Mouse (Mus musculus) intestine, postnatal 0 days (tissue): ENCODE measurements around the gene Neurog3. TPM values are rescaled to one million over a fixed set of nuclear protein-coding genes. Genes with fewer than 3 reads are reported as not detected.

Experiments
- ATAC-seq: fragments of 200-750 bp; cut with Nextera tagmentation; 2 replicates; pipeline ENCODE4 v1.8.0; 2017; ENCODE audit warnings: mild to moderate bottlenecking, moderate TSS enrichment, moderate library complexity
- H3K27ac ChIP-seq: fragments of 300-500 bp; sonication (generic); 2 replicates; pipeline ENCODE4 v1.5.1; 2014; ENCODE audit warnings: mild to moderate bottlenecking, low read depth, low read length, moderate library complexity
- H3K27me3 ChIP-seq: fragments of 300-500 bp; sonication (generic); replicated peaks from 2 replicates; pipeline ENCODE4 v1.6.1; 2014; ENCODE audit warnings: low read length, mixed read lengths; ENCODE audit not compliant: control insufficient read depth, insufficient read depth
- H3K36me3 ChIP-seq: fragments of 300-500 bp; sonication (generic); 2 replicates; pipeline ENCODE4 v1.6.1; 2014; ENCODE audit warnings: mild to moderate bottlenecking, moderate library complexity; ENCODE audit not compliant: control insufficient read depth, insufficient read depth
- H3K4me1 ChIP-seq: fragments of 300-500 bp; sonication (generic); replicated peaks from 2 replicates; pipeline ENCODE4 v1.6.1; 2014; ENCODE audit warnings: antibody characterized with exemption, low read length, mixed read lengths; ENCODE audit not compliant: control insufficient read depth, insufficient read depth
- H3K4me2 ChIP-seq: fragments of 300-500 bp; sonication (generic); replicated peaks from 2 replicates; pipeline ENCODE4 v1.6.1; 2014; ENCODE audit warnings: low read depth, mild to moderate bottlenecking, moderate library complexity
- H3K4me3 ChIP-seq: fragments of 300-500 bp; sonication (generic); 2 replicates; pipeline ENCODE4 v1.5.1; 2014; ENCODE audit warnings: low read depth, low read length
- H3K9ac ChIP-seq: fragments of 300-500 bp; sonication (generic); 2 replicates; pipeline ENCODE4 v1.6.1; 2014; ENCODE audit warnings: mild to moderate bottlenecking, low read depth, low read length
- H3K9me3 ChIP-seq: fragments of 300-500 bp; sonication (generic); 2 replicates; pipeline ENCODE4 v1.6.1; 2016; ENCODE audit warnings: mixed run types; ENCODE audit not compliant: control insufficient read depth
- CTCF ChIP-seq: sonication (generic); IDR thresholded peaks from 2 replicates; pipeline ENCODE4 v1.5.1; 2016; ENCODE audit warnings: low read depth, mild to moderate bottlenecking, control low read depth, antibody characterized with exemption, moderate library complexity
- WGBS: fragments of 180-500 bp; shearing (Covaris S2); extraction: QIAGEN DNeasy Blood & Tissue Kit; methylation state at CpG from one replicate; pipeline ENCODE4 v1.1.7; 2014; 5-methylcytosine and 5-hydroxymethylcytosine counted together
- polyA plus RNA-seq: library from polyadenylated mRNA; unstranded; fragments of >200 nt; fragmentation: Nextera tagmentation; extraction: Ambion mirVana; gene quantifications from 2 replicates; pipeline ENCODE4 v1.2.1, GENCODE M21; 2015

Gene Neurog3
- polyA plus RNA-seq, 1 experiment from 2014 or later: 1.4 TPM

DNA sequence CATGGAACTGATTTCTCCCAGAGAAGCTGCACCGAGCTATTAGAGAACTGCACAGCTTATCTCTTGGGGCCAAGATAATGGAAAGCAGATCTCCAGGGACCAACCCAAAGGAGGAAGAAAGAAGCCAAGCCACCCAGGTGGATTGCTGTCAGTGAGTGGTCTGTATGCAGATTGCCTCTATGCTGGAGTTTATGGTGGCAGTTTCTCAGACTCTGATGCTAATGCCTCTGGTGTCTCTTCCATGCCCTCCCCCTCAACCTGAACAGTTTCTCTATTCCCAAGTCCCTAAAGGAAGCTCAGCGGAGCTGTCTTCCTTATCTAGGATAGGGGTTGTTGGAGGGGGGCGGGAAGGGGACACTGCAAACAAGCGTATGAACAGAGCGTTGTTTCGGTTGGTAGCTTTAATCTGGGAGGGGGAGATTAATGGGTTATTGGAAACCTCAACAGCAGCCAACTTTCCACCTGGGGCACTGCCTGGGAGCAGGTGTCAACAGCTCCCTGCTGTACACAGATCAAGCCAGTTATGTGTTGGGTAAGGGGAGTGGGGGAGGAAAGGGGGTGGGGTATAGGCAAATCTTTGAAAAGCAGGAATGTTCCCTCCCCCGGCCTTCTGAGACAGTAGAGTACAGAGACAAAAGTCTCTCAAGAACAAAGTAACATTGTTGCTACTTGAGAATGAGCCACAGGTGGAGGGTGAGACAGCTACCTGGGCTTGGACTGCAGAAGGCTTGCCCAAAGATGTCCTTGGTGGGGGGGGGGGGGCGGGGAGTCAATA lies 3.0 kb downstream of the Neurog3 start:
- TF ChIP-seq CTCF: no peak
- Histone ChIP-seq H3K27me3 (peaks cover 46% of the 10 kb centered on the region), H3K9ac (no peak overlapping the region), H3K27ac (no peak overlapping the region), H3K4me2 (no peak overlapping the region), H3K4me3 (no peak overlapping the region), H3K4me1 (no peaks in the 10 kb centered on the region), H3K36me3 (no peaks in the 10 kb centered on the region), H3K9me3 (no peaks in the 10 kb centered on the region)
- no peak for ATAC-seq
- 2% methylated on average over 8 of the region's 8 CpGs for WGBS

- peaks cover 35% of the 10 kb centered on the region for H3K27me3 ChIP-seq
- no peak for ATAC-seq
- 12% methylated on average over 4 of the region's 4 CpGs for WGBS
- H3K9me3 ChIP-seq: no peaks in the 10 kb centered on the region
- no peak overlapping the region for H3K9ac ChIP-seq
- H3K36me3 ChIP-seq: no peaks in the 10 kb centered on the region
- no peak overlapping the region for H3K27ac ChIP-seq
- H3K4me1 ChIP-seq: no peaks in the 10 kb centered on the region
- H3K4me2 ChIP-seq: no peak overlapping the region
- TF ChIP-seq CTCF: no peak
- no peak overlapping the region for H3K4me3 ChIP-seq
These were observed 4.3 kb downstream of the Neurog3 start for GRCm38 (mm10) chr10:62137150-62137549.

- no peak overlapping the region for H3K4me2 ChIP-seq
- TF ChIP-seq CTCF: no peak
- WGBS: 7% methylated on average over 3 of the region's 3 CpGs
These were observed 5.2 kb downstream of the Neurog3 start for GRCm38 (mm10) chr10:62138040-62138439.

DNA sequence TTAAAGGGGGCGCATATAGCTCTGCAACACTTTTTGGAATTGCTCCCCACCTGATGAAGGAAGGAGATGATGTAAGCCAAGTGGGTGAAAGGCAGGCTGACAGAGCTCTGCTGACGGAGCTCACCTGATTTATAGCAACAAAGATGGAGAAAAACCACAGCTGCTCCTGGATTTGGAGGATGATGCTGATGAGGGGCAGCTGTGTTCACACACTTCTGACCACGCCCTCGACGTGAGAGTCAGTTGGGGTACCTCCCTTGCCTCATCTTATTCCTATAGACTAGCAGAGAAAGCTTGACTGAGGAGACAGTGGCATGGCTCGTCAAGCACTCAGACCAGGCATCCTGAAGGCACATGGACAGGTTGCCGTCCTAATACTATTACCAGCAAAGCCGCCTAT lies 10.9 kb downstream of the Neurog3 start, which contains the start of gene Fam241b:
TSS of gene Fam241b (minus strand) at position 101 of the 400 bp plus-strand sequence.
- no peak within 1 kb of the TSS for H3K4me2 ChIP-seq
- H3K27me3 ChIP-seq: 0 out of 2 replicates have a peak, but pooled peaks cover 4% of the 10 kb centered on the region
- H3K36me3 ChIP-seq: no peaks in the 10 kb centered on the region
- H3K9me3 ChIP-seq: no peaks in the 10 kb centered on the region
- WGBS: 46% methylated on average over 8 of the region's 8 CpGs
- no peak for ATAC-seq
- H3K4me3 ChIP-seq: no peak within 1 kb of the TSS
- no peaks in the 10 kb centered on the region for H3K4me1 ChIP-seq
- H3K9ac ChIP-seq: no peak within 1 kb of the TSS
- TF ChIP-seq CTCF: no peak
- no peak within 1 kb of the TSS for H3K27ac ChIP-seq

More at GRCm38 (mm10) chr10:62138040-62138439, 5.2 kb downstream of the Neurog3 start:
- H3K9me3 ChIP-seq: no peaks in the 10 kb centered on the region
- no peak overlapping the region for H3K9ac ChIP-seq
- H3K4me3 ChIP-seq: no peak overlapping the region
- H3K27me3 ChIP-seq: peaks cover 26% of the 10 kb centered on the region
- no peak for ATAC-seq
- H3K27ac ChIP-seq: no peak overlapping the region
- H3K4me1 ChIP-seq: no peaks in the 10 kb centered on the region
- H3K36me3 ChIP-seq: no peaks in the 10 kb centered on the region

DNA sequence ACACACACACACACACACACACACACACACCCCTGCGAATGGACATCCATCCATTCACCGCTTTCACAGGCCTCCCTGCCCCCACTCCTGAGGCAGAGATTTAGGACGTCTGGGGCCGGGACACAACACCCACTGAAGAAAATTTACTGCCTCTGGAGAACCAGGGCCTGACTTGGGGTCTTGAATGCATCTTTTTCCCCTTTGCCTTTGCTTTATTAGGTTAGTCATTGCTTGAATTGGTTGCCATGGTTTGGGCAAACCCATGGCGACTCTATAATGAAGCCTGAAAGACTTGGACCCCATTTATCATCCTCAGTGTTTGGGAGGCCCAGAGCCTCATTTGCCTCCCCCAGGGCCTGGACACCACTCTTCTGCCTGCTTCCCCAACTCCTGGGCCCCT lies 13.1 kb downstream of the Neurog3 start:
- no peak overlapping the region for H3K9ac ChIP-seq
- no peak for ATAC-seq
- H3K9me3 ChIP-seq: no peaks in the 10 kb centered on the region
- H3K4me1 ChIP-seq: no peaks in the 10 kb centered on the region
- no peak overlapping the region for H3K27ac ChIP-seq
- no peak overlapping the region for H3K4me2 ChIP-seq
- 67% methylated on average over 5 of the region's 5 CpGs for WGBS
- H3K27me3 ChIP-seq: 0 out of 2 replicates have a peak, but pooled peaks cover 4% of the 10 kb centered on the region
- H3K4me3 ChIP-seq: no peak overlapping the region
- no peak for TF ChIP-seq CTCF
- no peaks in the 10 kb centered on the region for H3K36me3 ChIP-seq

- 56% methylated on average over 12 of the region's 12 CpGs for whole genome bisulfite sequencing
These were observed 14.8 kb downstream of the Neurog3 start for GRCm38 (mm10) chr10:62147466-62148248.

More at GRCm38 (mm10) chr10:62147466-62148248, 14.8 kb downstream of the Neurog3 start:
- Histone ChIP-seq H3K9me3 (no peaks in the 10 kb centered on the region), H3K4me2 (no peak overlapping the region), H3K27ac (no peak overlapping the region), H3K9ac (no peak overlapping the region), H3K4me3 (no peak overlapping the region), H3K36me3 (no peaks in the 10 kb centered on the region), H3K27me3 (0 out of 2 replicates have a peak, but pooled peaks cover 4% of the 10 kb centered on the region), H3K4me1 (no peaks in the 10 kb centered on the region)
- TF ChIP-seq CTCF: no peak
- ATAC-seq: no peak
